13 mouse cellular contexts compared by ENCODE assay signal in genomic region chr17:78291030-78291429, GRCm38 (mm10).
"Had no signal": no experiment of that assay in that cellular context is flagged by ENCODE, and none has a peak within 500 bp of the region (broad histone marks: within the 10 kb centered on the region; RNA-seq: fewer than 3 reads in every experiment).

No protein-coding gene starts in this region.

- H3K36me3 ChIP-seq: limb, embryonic 15.5 days; liver, embryonic 13.5 days had no signal

- H3K4me1 ChIP-seq: limb, embryonic 15.5 days had no signal

- H3K4me2 ChIP-seq: limb, embryonic 15.5 days; midbrain, embryonic 11.5 days had no signal

- H3K9me3 ChIP-seq: limb, embryonic 15.5 days; liver, embryonic 13.5 days had no signal

- H3K27me3 ChIP-seq: limb, embryonic 15.5 days; liver, embryonic 13.5 days had no signal

- H3K4me3 ChIP-seq: limb, embryonic 15.5 days; liver, embryonic 13.5 days had no signal

- H3K27ac ChIP-seq: limb, embryonic 15.5 days had no signal

- DNase-seq: kidney, adult 18-20 months; kidney, postnatal 10 days; kidney, postnatal 36 days; layer of hippocampus, adult 9-11 months; liver, embryonic 13.5 days; lung, adult 2 months; lung, postnatal 14 days; lung, postnatal 4 days; midbrain, embryonic 14.5 days; thymus, adult 18-20 months; thymus, postnatal 36 days had no signal

- H3K9ac ChIP-seq: limb, embryonic 15.5 days had no signal
